Mouse (Mus musculus) embryonic facial prominence, embryonic 15.5 days (tissue): ENCODE data around the gene Crtc1. TPM values are rescaled to one million over a fixed set of nuclear protein-coding genes. Genes with fewer than 3 reads are reported as not detected.

Experiments used
- ATAC-seq: fragments of 200-750 bp; cut with Nextera tagmentation; 2 replicates; pipeline ENCODE4 v1.8.0; 2017; ENCODE audit warnings: low read depth, moderate TSS enrichment; ENCODE audit not compliant: insufficient number of reproducible peaks, low FRiP score, low TSS enrichment
- H3K27ac ChIP-seq: fragments of 300-500 bp; sonication (generic); replicated peaks from 2 replicates; pipeline ENCODE4 v1.5.1; 2015; ENCODE audit warnings: mild to moderate bottlenecking, inconsistent platforms
- H3K27me3 ChIP-seq: fragments of 300-500 bp; sonication (generic); 2 replicates; pipeline ENCODE4 v1.6.1; 2015; ENCODE audit warnings: inconsistent platforms
- H3K36me3 ChIP-seq: fragments of 300-500 bp; sonication (generic); 2 replicates; pipeline ENCODE4 v1.6.1; 2015; ENCODE audit warnings: mild to moderate bottlenecking, inconsistent platforms
- H3K4me1 ChIP-seq: fragments of 300-500 bp; sonication (generic); 2 replicates; pipeline ENCODE4 v1.6.1; 2015; ENCODE audit warnings: inconsistent platforms
- H3K4me2 ChIP-seq: fragments of 300-500 bp; sonication (generic); replicated peaks from 2 replicates; pipeline ENCODE4 v1.6.1; 2015; ENCODE audit warnings: mild to moderate bottlenecking, inconsistent platforms
- H3K4me3 ChIP-seq: fragments of 300-500 bp; sonication (generic); replicated peaks from 2 replicates; pipeline ENCODE4 v1.5.1; 2015; ENCODE audit warnings: mild to moderate bottlenecking, inconsistent platforms
- H3K9ac ChIP-seq: fragments of 300-500 bp; sonication (generic); 2 replicates; pipeline ENCODE4 v1.6.1; 2015; ENCODE audit warnings: inconsistent platforms
- H3K9me3 ChIP-seq: fragments of 300-500 bp; sonication (generic); replicated peaks from 2 replicates; pipeline ENCODE4 v1.6.1; 2016; ENCODE audit warnings: inconsistent platforms
- WGBS: fragments of 180-500 bp; shearing (Covaris S2); methylation state at CpG from one replicate; pipeline ENCODE4 v1.1.7; 2015; 5-methylcytosine and 5-hydroxymethylcytosine counted together
- polyA plus RNA-seq: library from polyadenylated mRNA; unstranded; fragments of >200 nt; fragmentation: Nextera tagmentation; extraction: Ambion mirVana; gene quantifications from 2 replicates; pipeline ENCODE4 v1.2.1, GENCODE M21; 2015

The Crtc1 gene
- polyA plus RNA-seq, 1 experiment from 2014 or later = 24.4 TPM

DNA sequence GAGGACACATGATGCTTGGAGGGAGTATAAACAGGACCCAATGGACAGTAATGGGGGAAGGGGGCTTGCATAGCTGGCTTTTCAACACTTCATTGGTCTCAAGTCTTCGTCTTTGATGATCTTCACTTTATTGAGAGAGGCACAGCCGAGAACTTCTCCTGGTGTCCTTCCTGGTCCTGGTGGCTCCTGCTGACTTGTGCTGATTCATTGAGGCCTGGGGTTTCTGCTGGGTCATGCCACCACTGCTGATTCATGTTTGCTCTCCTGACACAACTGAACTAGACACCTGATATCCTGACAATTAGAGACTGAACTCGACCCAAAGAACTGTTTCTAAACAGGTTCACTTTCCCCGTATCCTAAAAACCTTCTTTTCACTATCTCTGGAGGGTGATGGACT is 3.9 kb upstream of the Crtc1 start:
- no peaks in the 10 kb centered on the region for H3K27me3 ChIP-seq
- no peak overlapping the region for H3K4me3 ChIP-seq
- no peaks in the 10 kb centered on the region for H3K36me3 ChIP-seq
- H3K4me1 ChIP-seq = peaks cover 28% of the 10 kb centered on the region
- no peaks in the 10 kb centered on the region for H3K9me3 ChIP-seq
- no peak overlapping the region for H3K9ac ChIP-seq
- no peak for ATAC-seq
- no peak overlapping the region for H3K27ac ChIP-seq
- WGBS = 76% methylated on average over 4 of the region's 4 CpGs
- H3K4me2 ChIP-seq = no peak overlapping the region

DNA sequence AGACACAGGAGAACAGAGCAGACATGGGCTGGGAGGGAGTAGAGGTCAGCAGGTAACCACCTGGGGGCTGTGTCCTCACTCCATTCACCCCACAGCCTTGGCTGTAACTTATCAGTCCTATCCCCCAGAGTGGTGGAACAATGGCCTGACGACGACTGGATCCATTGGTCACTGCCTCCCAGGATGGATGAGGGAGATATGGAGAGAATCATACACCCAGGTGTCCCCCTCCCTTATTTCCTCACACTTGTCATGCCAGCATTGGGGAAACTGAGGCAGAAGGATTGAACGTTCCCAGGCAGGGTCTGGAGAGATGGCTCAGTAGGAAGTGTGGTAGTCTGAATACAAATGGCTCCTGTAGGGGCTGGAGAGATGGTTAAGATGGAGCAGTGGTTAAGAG is 2.2 kb upstream of the Crtc1 start:
- Histone ChIP-seq H3K4me2 (no peak overlapping the region), H3K9me3 (no peaks in the 10 kb centered on the region), H3K9ac (no peak overlapping the region), H3K4me1 (peaks cover 16% of the 10 kb centered on the region), H3K36me3 (no peaks in the 10 kb centered on the region), H3K4me3 (no peak overlapping the region), H3K27ac (no peak overlapping the region), H3K27me3 (no peaks in the 10 kb centered on the region)
- ATAC-seq = no peak
- 75% methylated on average over 3 of the region's 3 CpGs for WGBS

DNA sequence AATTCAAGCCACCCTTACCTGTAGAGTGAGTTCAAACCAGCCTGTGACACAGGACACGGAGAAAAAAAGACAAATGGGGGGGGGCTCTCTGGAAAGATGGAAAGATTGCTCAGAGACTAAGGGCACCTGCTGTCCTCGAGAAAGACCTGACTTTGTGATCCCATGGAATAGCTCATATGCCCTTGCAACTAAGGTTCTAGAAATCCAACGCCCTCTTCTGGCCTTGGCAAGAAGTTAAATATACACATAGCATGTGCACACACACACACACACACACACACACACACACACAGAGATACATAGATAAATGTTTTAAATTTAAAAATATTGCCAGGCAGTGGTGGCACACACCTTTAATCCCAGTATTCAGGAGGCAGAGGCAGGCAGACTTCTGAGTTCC is 867 bp upstream of the Crtc1 start:
- H3K9ac ChIP-seq = peak overlapping the region; percentile 56; the same call in 1 of the 2 replicates
- no peak for ATAC-seq
- WGBS = 47% methylated on average over 3 of the region's 3 CpGs

DNA sequence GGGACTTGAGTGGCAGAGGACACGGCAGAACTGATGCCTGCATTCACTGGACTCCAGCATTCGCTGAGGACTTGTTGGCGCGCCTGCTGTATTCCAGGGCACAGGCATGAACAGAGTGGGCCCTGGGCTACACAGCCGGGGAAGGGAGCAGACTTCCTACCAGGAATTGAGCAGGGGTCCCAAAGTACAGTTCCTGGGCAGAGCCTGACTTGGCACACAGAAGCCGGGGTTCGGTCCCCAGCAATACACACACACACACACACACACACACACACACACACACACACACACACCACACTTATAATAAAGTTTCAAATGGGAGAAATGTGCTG is 435 bp upstream of the Crtc1 start:
- Histone ChIP-seq H3K36me3 (no peaks in the 10 kb centered on the region), H3K27me3 (no peaks in the 10 kb centered on the region), H3K4me2 (peak overlapping the region; percentile 87), H3K4me1 (peaks cover 16% of the 10 kb centered on the region), H3K27ac (peak overlapping the region; percentile 49; the same call in 1 of the 2 replicates), H3K4me3 (peak overlapping the region; percentile 63), H3K9ac (peak overlapping the region; percentile 56), H3K9me3 (no peaks in the 10 kb centered on the region)
- 0% methylated on average over 7 of the region's 7 CpGs for WGBS
- no peak; the same call in 1 of the 2 replicates for ATAC-seq

More for the DNA sequence above, 867 bp upstream of the Crtc1 start:
- no peak overlapping the region for H3K27ac ChIP-seq
- H3K4me2 ChIP-seq = peak overlapping the region; percentile 87
- H3K27me3 ChIP-seq = no peaks in the 10 kb centered on the region
- no peaks in the 10 kb centered on the region for H3K36me3 ChIP-seq
- peaks cover 16% of the 10 kb centered on the region for H3K4me1 ChIP-seq
- H3K9me3 ChIP-seq = no peaks in the 10 kb centered on the region
- 0 out of 2 replicates have a peak overlapping the region, but pooled peaks have one; percentile 63 for H3K4me3 ChIP-seq

DNA sequence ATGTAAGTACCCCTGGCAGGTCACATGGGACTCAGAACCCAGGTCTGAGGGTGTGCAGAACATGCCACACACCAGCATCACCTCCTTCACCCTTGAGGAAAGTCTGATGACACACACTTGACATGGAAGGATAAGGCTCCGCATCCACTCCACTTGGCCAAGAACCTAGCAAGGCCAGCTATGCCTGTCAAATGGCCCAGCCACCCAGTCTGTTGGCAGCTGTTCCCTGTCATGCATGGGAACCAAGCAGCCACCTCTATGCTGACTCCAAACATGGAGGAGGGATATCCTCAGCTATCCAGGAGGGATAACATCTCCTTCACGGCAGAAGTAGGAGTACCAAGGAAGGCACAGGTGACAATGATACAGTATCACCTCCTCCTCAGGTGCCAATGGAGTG is 956 bp downstream of the Crtc1 start:
- Histone ChIP-seq H3K4me1 (peaks cover 16% of the 10 kb centered on the region), H3K9me3 (no peaks in the 10 kb centered on the region), H3K9ac (no peak overlapping the region), H3K4me2 (peak overlapping the region; percentile 87), H3K27me3 (no peaks in the 10 kb centered on the region), H3K4me3 (peak overlapping the region; percentile 63), H3K27ac (no peak overlapping the region), H3K36me3 (no peaks in the 10 kb centered on the region)
- ATAC-seq = no peak
- 85% methylated on average over 2 of the region's 2 CpGs for WGBS

DNA sequence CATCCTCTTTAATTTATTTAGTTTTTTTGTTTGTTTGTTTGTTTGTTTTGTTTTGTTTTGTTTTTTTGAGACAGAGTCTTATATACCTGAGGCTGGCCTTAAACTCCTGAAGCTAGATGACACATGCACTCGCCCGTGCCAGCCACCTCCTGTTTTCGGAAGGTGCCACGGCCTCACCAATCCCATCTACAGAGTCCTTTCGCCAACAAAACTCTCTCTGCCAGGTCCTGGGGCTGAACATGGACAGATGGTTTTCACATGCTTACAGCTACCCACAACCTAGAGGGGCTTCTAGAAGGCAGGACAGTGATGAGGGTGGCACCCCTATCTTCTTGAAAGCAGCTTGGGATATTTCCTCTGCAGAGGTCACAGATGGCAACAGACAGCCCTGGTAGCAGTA is 4.2 kb downstream of the Crtc1 start:
- Histone ChIP-seq H3K9ac (no peak overlapping the region), H3K9me3 (no peaks in the 10 kb centered on the region), H3K4me3 (no peak overlapping the region), H3K27me3 (no peaks in the 10 kb centered on the region), H3K27ac (no peak overlapping the region), H3K4me1 (peaks cover 15% of the 10 kb centered on the region), H3K4me2 (no peak overlapping the region), H3K36me3 (no peaks in the 10 kb centered on the region)
- no peak for ATAC-seq
- WGBS = 88% methylated on average over 5 of the region's 5 CpGs

DNA sequence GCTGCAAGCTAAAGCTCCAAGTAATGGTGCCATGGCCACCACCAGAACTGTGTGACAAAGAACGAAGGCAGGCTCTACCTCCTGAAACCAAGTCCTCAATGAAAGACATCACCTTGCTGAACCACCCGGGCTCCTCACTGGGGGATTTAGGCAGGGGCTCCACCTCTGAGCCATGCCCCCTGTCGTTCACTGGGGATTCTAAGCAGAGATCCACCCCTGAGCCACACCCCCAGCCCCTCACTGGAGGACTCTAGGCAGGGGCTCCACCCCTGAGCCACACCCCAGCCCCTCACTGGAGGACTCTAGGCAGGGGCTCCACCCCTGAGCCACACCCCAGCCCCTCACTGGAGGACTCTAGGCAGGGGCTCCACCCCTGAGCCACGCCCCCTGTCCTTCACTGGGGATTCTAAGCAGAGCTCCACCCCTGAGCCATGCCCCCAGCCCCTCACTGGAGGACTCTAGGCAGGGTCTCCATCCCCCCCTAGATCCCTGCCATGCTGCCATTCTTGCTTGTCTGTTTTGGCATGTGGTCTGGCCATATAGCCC is 6.3 kb downstream of the Crtc1 start:
- Histone ChIP-seq H3K4me1 (no peaks in the 10 kb centered on the region), H3K4me2 (no peak overlapping the region), H3K27me3 (no peaks in the 10 kb centered on the region), H3K27ac (no peak overlapping the region), H3K36me3 (no peaks in the 10 kb centered on the region), H3K9me3 (no peaks in the 10 kb centered on the region), H3K9ac (no peak overlapping the region), H3K4me3 (no peak overlapping the region)
- 37% methylated on average over 4 of the region's 4 CpGs for WGBS
- ATAC-seq = no peak

DNA sequence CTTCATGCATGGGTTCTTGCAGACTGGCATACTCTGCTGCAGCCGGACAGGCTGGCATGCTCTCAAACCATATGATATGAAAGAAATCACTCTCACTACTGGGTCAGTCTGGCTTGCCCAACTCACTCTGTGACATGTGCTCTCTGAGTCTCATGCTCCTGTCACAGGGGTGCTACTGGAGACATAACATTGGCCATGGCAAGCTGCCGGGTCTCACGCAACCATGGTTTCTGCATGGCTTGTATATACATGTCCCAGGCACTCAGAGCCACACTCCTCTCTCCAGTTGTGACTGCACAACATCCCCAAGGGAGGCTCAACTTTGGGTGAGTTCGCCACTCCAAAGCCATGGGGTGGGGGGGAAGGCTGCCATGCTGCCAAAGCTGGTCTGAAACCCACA is 8.2 kb downstream of the Crtc1 start:
- Histone ChIP-seq H3K36me3 (no peaks in the 10 kb centered on the region), H3K9me3 (no peaks in the 10 kb centered on the region), H3K4me1 (peaks cover 7% of the 10 kb centered on the region; the same call in 1 of the 2 replicates), H3K4me3 (no peak overlapping the region), H3K9ac (no peak overlapping the region), H3K27me3 (no peaks in the 10 kb centered on the region), H3K27ac (no peak overlapping the region), H3K4me2 (no peak overlapping the region)
- 90% methylated on average over 4 of the region's 4 CpGs for WGBS
- no peak for ATAC-seq

DNA sequence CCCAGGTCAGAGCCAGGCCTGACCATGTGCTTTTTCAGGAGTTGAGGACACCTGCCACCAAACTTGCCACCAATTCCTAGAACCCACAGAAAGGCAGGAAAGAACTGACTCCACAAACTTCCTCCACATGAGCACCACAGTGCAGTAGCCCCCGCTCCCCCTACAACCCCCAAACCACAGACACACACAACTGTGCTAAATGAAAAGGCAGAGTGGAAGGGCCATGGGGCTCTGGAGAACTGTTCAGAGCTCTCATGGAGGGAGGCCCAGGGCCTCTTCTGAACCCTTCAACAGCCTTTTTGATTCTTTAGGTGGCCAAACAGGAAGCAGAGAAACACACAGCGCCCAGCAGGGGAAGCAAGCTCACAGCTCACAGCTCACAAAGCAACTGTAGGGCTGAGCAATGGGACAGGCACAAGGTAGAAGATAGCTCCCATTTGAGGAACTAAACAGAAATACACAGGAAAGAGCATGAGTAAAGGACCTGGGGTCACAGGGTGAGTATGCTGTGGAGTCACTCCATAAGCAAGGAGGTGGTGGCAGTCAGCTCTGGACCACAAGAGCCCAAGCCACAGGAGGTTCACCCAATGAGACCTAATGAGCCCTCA is 13.0 kb downstream of the Crtc1 start:
- ATAC-seq = no peak

DNA sequence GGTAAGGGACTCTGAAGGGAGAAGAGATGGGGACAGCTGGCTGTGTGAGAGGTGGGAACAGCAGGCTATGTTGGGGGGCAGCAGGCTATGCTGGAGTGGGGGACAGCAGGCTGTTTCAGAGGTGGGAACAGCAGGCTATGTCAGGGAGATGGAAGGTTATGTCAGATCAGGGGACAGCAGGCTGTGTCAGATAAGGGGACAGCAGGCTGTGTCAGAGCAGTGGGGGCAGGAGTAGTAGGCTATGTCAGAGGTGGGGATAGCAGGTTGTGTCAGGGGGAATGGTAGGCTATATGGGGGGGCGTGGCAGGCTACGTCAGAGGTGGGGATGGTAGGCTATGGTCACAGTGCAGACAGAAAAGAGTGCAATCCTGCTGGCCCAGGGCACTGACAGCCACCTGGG is 16.7 kb downstream of the Crtc1 start:
- WGBS = 75% methylated on average over 2 of the region's 2 CpGs
- no peak overlapping the region for H3K9ac ChIP-seq
- no peak for ATAC-seq
- H3K27me3 ChIP-seq = no peaks in the 10 kb centered on the region
- no peak overlapping the region for H3K4me2 ChIP-seq
- H3K27ac ChIP-seq = no peak overlapping the region
- no peaks in the 10 kb centered on the region for H3K9me3 ChIP-seq
- peaks cover 49% of the 10 kb centered on the region for H3K4me1 ChIP-seq
- no peak overlapping the region for H3K4me3 ChIP-seq
- no peaks in the 10 kb centered on the region for H3K36me3 ChIP-seq

More for the DNA sequence above, 13.0 kb downstream of the Crtc1 start:
- H3K9ac ChIP-seq = no peak overlapping the region
- no peaks in the 10 kb centered on the region for H3K9me3 ChIP-seq
- no peak overlapping the region for H3K4me3 ChIP-seq
- no peaks in the 10 kb centered on the region for H3K27me3 ChIP-seq
- no peaks in the 10 kb centered on the region for H3K36me3 ChIP-seq
- H3K4me1 ChIP-seq = peaks cover 12% of the 10 kb centered on the region; the same call in 1 of the 2 replicates
- H3K4me2 ChIP-seq = no peak overlapping the region
- no peak overlapping the region for H3K27ac ChIP-seq
- WGBS = 83% methylated on average over 2 of the region's 2 CpGs

DNA sequence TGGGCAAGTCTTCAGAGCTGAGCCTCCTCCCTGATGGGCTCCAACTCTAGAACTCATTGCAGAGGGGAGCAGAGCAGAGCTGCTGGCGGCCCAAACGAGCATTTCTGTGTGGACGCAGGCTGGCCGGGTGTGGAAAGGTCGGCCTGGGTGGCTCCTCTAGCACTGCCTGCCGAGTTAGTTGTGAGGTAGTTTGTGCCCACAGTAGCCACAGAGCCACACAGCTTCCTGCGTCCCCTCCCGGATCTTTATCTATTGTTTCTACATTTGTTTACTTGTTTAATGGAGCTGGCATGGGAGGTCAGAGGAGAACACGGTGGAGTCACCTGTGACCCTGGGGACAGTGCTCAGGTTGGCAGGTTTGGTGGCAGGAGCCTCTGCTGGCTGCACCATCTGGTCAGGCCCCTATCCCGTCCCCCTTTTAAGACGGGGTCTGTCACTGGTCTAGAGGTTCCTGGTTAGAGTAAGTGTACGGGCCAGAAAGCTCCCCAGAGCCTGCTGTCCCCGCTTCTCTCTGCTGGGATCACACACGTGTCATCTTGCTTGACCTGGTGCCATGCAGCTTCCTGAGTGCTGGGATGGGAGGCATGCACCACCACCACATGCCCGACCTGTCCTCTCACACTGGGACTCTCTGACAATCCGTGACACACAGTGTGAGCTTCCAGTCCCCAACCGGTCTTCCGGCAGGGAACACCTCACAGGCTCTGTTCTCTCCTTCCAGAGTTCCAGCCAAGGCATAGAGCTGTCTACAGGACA is 17.9 kb downstream of the Crtc1 start:
- Histone ChIP-seq H3K9ac (no peak overlapping the region), H3K4me2 (no peak overlapping the region), H3K36me3 (no peaks in the 10 kb centered on the region), H3K9me3 (no peaks in the 10 kb centered on the region), H3K4me3 (no peak overlapping the region), H3K27ac (no peak overlapping the region; the same call in 1 of the 2 replicates), H3K4me1 (peaks cover 55% of the 10 kb centered on the region), H3K27me3 (no peaks in the 10 kb centered on the region)
- no peak for ATAC-seq
- WGBS = 77% methylated on average over 18 of the region's 18 CpGs
